Mouse (Mus musculus) embryonic fibroblast, embryonic 13.5 days (primary cell): ENCODE results near the gene Klk13. TPM values are rescaled to one million over a fixed set of nuclear protein-coding genes. Genes with fewer than 3 reads are reported as not detected.

ENCODE experiments used
- H3K27ac ChIP-seq: 2 replicates; pipeline ENCODE4 v1.5.1; 2012; ENCODE audit warnings: low read length, control low read depth, inconsistent platforms; ENCODE audit not compliant: insufficient read depth
- H3K4me1 ChIP-seq: 2 replicates; pipeline ENCODE4 v1.6.1; 2011; ENCODE audit warnings: low read length; ENCODE audit not compliant: control insufficient read depth, insufficient read depth
- H3K4me3 ChIP-seq: 2 replicates; pipeline ENCODE4 v1.5.1; 2011; ENCODE audit warnings: mild to moderate bottlenecking, control low read depth, low read length; ENCODE audit not compliant: insufficient read depth
- CTCF ChIP-seq: IDR thresholded peaks from 2 replicates; pipeline ENCODE4 v1.5.1; 2011; ENCODE audit warnings: mild to moderate bottlenecking, control low read depth, low read length, moderate library complexity, borderline replicate concordance; ENCODE audit not compliant: insufficient read depth
- POLR2A ChIP-seq: IDR thresholded peaks from 2 replicates; pipeline ENCODE4 v1.6.1; 2011; ENCODE audit warnings: low read depth, mild to moderate bottlenecking, control low read depth, low read length, moderate library complexity
- polyA plus RNA-seq: library from polyadenylated mRNA; stranded (reverse); fragments of >200 nt; gene quantifications from 2 replicates; pipeline ENCODE4 v1.2.4, GENCODE M21; 2011; ENCODE audit warnings: low read depth; ENCODE audit not compliant: missing spikeins, insufficient read length

Gene Klk13
- polyA plus RNA-seq, 1 experiment, result not detected

DNA sequence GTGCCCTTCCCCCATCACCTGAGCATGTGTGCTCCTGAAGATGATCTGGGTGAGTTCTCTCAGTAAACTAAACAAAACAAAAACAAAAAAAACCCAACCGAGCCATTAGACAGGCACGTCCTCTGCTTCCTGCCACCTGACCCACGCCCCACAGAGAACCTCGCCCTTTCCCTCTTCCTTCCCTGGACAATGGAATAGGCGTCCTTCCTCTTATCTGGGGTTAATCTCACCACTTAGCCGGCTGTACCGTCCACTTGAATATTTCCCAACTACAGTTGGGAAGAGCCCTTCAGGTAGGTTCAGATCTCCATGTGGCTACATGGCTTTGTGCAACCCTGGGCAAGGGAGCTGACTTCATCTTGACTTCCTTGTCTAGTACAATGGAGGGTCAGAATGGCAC, 27.3 kb upstream of the Klk13 start:
- no peaks in the 10 kb centered on the region for H3K4me1 ChIP-seq
- no peak overlapping the region for H3K4me3 ChIP-seq
- no peak overlapping the region for H3K27ac ChIP-seq
- TF ChIP-seq CTCF (no peak), POLR2A (no peak)

DNA sequence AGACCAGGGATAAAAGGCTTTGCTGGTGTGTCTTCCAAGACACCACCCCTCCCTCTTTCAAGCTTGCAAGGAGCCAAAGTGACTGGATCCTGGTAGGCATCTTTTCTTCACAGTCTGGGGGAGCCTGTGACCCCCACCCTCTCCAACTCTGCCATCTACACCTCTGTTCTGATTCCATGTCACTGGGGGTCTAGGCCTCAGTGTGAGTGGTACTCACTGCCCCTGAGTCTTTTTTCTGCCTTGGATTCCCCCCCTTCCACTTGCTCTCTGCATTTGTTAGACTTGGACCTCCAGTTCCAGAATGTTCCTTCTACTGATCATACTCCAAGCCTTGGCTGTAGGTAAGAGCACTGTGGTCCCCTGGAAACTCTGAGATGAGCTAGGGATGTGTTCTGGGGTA, 22.2 kb upstream of the Klk13 start, which contains the start of gene Klk14:
Gene Klk14 (plus strand): TSS at position 301 of the 400 bp plus-strand sequence.
- no peak within 1 kb of the TSS for H3K27ac ChIP-seq
- no peak within 1 kb of the TSS for H3K4me3 ChIP-seq
- H3K4me1 ChIP-seq, result no peaks in the 10 kb centered on the region
- no peak for TF ChIP-seq CTCF
- TF ChIP-seq POLR2A, result no peak

DNA sequence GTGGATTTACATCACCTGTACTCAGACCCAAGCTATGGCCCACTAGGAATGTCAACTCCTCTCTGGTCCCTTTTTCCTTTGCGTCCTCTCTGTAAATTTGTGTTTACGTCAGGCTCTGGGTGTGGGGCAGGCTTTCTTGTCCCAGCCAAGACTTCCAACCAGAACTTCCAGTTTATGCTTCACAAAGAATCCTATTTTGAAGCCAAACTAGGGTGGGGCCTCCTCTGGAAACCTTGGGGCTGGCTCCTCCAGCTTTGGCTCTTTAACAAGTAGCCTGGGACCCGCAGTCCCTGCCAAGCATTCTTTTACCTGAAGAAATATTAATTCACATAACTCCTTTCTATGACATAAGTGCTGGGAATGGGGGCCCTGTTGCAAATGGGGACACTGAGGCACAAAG, 2.3 kb upstream of the Klk13 start:
- no peak for TF ChIP-seq POLR2A
- no peak for TF ChIP-seq CTCF

DNA sequence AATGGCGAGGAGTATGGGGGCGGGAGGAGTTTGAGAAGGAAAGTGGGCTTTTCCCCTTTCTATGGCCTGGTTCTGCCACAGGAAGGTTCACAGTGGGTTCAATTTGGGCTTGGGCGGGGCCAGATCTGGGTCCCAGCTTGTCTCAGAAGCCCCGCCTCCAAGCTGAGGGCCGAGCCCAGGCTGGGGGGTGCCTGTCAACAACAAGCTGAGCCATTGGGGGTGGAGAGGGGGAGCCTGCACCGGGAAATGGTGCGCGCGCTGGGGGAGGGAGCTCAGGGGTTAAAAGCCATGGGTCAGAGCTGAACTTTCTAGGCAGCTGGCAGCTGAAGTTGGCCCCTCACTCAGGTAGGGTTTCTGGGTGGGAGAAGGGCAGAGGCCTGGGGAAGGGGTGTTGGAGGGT, 550 bp downstream of the Klk13 start:
- Histone ChIP-seq H3K4me1 (no peaks in the 10 kb centered on the region), H3K27ac (no peak overlapping the region), H3K4me3 (no peak overlapping the region)
- TF ChIP-seq POLR2A (no peak), CTCF (no peak)

More for the DNA sequence above, 2.3 kb upstream of the Klk13 start:
- Histone ChIP-seq H3K4me3 (no peak overlapping the region), H3K4me1 (no peaks in the 10 kb centered on the region), H3K27ac (no peak overlapping the region)

DNA sequence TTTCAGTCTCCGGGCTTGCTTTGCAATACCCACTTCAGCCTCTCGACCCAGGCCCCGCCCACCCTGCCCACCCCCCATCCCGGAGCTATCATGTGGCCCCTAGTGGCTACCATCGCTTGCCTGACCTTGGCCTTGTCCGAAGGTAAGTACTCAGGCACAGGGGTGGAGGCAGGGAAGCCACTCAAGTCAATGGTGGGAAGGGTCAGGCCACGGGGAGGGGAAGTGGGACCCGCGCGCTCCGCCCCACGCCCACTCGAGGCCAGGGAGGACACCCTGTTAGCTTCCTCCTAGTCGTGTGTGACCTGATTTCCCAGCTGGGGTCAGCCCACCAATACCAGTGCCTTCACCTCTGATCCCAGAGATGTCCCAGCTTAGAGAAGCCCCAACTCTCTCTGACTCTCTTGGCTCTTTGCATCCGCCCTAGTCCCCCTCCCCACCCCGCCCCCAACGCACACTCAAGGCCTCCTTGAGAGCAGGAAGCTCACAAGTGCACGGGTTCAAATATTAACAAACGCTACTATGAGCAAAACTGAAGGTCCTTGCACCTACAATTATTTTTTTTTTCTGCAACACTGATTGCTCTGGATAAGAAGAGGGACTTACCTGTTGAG, 1.5 kb downstream of the Klk13 start:
- Histone ChIP-seq H3K4me3 (no peak overlapping the region), H3K4me1 (no peaks in the 10 kb centered on the region), H3K27ac (no peak overlapping the region)
- TF ChIP-seq POLR2A, result no peak
- no peak for TF ChIP-seq CTCF

DNA sequence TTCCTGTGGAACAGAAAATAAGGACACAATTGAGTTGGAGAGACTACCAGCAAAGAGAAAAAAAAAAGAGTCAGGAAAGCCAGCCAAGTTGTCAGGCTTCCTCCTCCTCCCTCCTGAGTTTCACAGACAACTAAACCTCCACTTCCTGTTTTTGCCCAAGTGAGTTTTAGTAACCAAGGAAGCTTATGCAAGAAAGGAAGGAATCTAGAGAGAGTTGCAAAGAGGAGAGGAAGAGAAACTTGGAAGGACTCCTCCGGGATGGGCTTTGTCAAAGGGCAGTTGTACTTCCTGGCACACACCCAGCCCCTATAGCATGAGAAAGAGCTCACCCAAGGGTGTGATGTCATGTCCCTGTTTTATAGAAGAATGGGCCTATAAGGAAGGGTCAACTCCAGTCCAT, 35.4 kb downstream of the Klk13 start:
- Histone ChIP-seq H3K4me3 (no peak overlapping the region), H3K4me1 (no peaks in the 10 kb centered on the region), H3K27ac (no peak overlapping the region)
- TF ChIP-seq CTCF (no peak), POLR2A (no peak)

DNA sequence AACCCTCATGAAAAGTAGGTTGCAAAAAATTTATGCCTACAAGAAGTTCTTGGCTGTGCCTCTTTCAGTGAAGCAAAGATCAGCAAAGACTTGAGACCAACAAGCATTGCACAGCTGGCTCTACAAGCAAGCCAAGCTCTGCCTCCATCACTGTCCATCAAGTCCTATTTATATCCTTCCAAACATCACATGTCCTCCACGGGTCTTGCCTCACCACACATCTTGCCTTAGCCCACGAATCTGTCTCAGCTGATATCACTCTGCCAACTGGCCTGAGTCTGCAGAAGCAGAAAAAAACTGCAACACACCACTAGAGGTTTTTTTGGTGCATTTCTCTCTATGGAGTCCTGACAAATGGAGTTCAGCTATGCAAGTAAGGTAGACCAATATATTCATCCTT, 40.4 kb downstream of the Klk13 start:
- no peak for TF ChIP-seq CTCF
- no peak for TF ChIP-seq POLR2A
- H3K4me1 ChIP-seq, result no peaks in the 10 kb centered on the region

DNA sequence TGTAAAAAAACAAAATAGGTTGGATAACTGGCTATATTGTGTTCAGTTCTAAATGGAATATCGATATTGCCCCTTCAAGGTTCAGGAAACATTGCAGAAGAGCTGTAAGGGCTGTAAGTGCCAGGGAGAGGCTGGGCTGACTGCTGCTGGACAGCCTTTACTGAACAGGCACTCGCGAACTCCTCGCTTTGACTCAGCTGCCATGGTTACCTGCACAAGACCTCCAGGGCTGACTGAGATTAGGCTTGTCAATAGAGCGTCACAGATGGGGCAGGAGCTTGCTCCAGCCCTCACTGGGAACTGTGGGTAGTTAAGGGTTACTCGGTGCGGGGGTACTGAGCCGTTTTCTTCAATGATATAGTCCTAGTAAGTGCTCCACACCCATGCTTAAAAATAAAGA, 54.1 kb downstream of the Klk13 start:
- TF ChIP-seq POLR2A, result no peak
- no peak for TF ChIP-seq CTCF
- no peaks in the 10 kb centered on the region for H3K4me1 ChIP-seq
- H3K27ac ChIP-seq, result no peak overlapping the region
- H3K4me3 ChIP-seq, result no peak overlapping the region

More for the DNA sequence above, 40.4 kb downstream of the Klk13 start:
- Histone ChIP-seq H3K4me3 (no peak overlapping the region), H3K27ac (no peak overlapping the region)

DNA sequence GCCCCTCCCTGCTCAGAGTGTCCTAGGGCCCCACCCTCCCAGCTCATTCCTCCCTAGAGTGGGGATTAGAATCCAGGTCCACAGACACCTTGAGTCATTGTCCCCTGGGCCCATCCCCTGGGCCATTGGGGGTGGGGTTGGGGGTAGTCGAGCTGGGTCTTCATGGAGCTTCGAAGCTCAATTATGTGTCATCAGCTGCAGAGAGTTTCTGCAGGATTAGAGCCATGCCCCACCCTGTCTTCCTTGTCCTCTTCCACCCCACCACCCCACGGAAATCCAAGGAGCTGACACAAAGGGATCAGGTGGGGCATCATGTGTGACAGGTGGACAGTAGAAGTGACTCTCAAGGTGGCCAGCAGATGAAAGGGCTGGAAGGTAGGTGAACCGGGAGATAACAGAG, 56.2 kb downstream of the Klk13 start, which contains the start of gene Klk12:
Gene Klk12 (plus strand): TSS at position 301 of the 400 bp plus-strand sequence.
- no peak within 1 kb of the TSS for H3K4me3 ChIP-seq
- no peak for TF ChIP-seq CTCF
- TF ChIP-seq POLR2A, result no peak
- H3K27ac ChIP-seq, result no peak within 1 kb of the TSS
- H3K4me1 ChIP-seq, result no peaks in the 10 kb centered on the region

DNA sequence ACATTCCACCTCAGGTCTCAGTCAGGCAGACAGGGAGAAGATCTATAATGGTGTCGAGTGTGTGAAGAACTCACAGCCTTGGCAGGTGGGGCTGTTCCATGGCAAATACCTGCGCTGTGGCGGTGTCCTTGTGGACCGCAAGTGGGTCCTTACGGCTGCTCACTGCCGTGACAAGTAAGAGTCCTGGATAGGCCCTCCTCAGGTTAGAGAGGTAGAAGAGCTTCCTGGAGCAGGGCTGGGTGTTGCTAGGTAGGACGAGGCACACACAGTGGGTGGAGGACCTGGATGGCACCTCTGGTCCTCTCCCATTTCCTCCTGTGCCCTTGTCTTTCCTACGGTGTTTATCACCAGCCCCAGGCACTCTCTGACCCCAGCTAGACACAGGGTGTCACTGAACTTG, 57.3 kb downstream of the Klk13 start:
- H3K4me1 ChIP-seq, result no peaks in the 10 kb centered on the region
- no peak overlapping the region for H3K27ac ChIP-seq
- H3K4me3 ChIP-seq, result no peak overlapping the region
- no peak for TF ChIP-seq POLR2A
- no peak for TF ChIP-seq CTCF
